Mouse (Mus musculus) cerebellum, postnatal 4 days (tissue): ENCODE measurements around the gene Synpo2.

Source experiments
- DNase-seq, 2 experiments: peaks; one replicate each; pipeline ENCODE4 v3.0.0; 2022; ENCODE audit warnings: low spot score in 2 of 2, mixed read lengths in 1 of 2

Synpo2 gene

DNA sequence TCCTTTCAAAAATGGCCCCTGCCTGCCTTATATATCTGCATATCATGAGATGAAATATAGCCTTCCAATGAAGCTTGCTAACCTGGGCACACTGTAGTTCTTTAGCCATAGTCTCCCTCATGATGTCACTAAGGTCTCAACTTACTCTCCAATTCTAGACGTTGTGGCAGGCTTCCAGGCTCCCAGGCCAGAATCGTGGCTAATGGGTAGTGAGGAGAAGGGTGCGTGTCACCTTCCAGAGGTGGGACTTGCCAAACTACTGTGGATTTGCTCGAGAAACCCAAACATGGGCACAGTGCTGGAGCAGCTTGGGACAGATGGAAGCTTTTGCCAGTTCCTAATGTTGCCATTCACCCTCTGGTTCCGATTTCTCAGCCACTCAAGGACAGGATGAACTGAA lies 69.5 kb downstream of the Synpo2 start:
- DNase-seq, result no peak

DNA sequence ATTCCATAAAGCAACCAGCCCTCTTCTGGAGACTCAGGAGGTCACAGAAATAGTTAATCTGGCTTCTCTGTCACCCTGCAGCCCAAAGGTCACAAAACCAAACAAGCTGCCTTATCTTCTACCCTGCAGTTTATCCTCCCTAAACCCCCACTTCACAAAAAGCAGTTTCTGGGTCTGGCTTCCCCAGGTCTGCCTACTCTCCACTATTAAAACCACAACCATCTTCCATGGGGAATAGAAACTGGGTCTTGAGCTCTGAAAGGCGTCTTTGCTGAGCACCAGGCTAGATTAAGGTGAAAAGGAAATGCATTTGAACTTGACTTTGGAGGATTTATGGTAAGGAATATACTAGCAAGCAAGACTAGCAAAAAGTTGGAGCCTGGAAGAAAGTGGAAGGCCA lies 71.8 kb downstream of the Synpo2 start:
- DNase-seq, result no peak

DNA sequence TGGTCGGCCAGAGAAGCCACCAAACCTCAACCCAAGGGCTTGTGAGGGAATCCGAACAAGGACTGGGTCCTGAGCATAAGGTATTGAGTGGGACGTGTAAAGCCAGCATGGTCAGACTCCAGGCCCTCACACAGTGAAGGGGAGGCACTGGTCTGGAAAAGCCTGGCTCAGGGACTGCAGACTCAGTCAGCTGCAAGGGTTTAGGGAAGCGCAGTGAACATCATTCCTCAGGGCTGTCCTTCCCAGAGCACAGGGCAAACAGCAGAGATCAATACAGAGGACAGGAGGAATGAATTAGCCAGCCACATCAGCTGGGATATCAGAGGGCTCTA lies 72.8 kb downstream of the Synpo2 start:
- no peak for DNase-seq

DNA sequence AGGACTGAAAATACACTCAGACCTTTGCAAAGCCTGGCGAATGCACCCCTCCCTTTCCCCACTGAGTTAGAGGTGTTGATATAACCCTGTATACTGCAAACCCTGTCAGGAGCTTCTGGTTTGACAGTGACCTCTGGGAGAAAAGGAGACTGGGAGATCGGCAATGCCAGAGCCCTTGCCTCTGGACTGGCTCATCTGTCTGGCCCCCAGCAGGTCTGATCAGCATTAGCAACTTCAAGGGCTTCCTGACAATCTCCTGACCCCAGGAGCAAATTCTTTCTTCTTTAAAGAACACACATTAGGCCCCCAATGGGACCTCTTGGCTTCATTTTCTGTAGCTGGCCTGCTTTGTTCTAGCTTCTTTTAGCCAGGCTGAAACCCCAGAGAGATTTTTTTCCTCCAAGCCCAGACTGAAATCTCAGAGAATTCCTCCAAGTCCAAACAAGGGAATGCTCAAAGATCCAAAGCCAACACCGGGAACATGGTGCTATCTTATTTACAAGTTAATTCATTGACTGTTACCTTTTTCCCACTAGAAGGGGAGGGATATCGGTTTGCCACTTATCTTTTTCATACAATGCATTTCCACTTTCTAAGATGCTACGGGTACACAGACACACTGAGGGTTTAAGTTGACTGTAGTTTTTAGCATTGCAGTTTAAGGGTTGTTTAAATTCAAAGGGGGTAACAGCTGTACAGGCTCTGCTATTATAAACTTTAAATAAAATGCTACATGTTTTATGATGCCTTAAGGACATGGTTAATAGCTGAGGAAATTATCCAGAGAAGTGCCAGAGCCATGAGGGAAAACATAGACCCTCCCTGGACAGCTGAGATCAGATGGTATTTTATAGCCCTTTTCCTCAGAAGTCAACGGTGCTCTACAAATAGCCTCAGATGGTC lies 73.4 kb downstream of the Synpo2 start:
- DNase-seq, result no peak

DNA sequence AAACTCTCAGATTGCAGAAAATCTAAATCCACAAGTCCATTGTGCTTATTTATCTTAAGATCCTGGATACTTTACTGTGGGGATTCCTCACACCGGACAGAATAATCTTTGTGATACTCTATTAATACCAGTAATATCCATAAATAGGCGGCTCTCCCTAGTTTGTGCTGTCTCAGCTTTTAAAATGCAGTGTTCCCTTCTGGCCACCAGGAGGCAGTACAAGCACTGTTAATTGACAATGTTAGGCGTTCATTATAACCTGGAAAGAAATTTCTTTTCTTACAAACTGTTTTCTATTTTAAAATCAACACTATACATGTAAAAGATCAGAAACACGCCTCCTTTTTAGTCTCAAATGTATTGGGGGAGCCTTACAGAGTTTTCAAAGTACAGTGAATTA lies 75.2 kb downstream of the Synpo2 start:
- peak in 1 of 2 experiments; percentile 29 for DNase-seq

DNA sequence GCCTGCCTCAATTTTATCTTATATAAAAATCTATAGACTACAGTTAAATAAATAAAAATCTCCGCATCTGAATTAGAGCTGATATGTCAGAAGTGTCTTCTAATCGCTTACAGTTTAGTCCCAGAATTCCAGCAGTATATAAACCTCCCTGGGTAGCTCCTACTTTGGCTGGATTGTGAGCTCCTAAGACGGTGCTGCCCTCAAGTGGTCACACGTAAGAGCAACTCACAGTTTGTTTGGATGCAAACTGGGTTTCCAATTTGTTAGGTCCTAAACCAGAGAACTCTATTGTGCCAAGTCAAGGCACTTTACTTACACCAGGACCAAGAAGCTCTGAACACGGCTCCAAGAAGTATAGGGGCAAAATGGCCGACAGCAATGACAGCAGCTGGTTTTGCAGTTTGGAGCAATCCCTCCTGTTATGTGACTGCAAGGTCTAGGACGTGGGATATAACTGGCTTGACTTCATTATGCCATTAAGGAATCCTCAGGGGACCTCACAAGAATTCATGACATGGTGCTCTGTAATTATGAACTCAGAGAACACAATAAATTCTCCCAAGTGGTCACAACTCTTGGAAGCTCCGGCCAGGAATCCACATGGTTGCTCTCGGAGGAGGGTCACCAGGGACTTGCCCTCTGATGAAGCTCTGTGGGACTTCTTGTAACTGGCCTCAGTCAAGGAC lies 76.7 kb downstream of the Synpo2 start:
- DNase-seq, result peak in 1 of 2 experiments; percentile 49

DNA sequence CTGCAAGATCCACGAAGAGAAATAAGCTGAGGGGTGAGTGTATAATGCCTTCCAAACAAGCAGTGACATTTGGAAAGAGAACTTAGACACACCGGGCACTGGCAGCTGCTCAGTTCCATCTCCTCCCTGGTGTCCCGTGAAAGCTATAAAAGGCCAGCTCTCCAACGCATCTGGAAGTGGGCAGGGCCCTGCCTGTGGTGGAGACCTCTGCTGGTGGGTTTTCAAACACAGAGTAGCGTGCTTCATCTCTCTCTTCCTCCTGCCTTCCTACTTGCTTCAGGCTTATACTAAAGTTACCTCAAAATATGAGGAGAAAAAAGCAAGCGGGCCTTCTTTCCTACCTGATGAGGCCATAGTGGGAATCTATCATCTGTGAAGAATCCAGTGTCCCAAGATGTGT lies 77.4 kb downstream of the Synpo2 start:
- DNase-seq, result no peak

DNA sequence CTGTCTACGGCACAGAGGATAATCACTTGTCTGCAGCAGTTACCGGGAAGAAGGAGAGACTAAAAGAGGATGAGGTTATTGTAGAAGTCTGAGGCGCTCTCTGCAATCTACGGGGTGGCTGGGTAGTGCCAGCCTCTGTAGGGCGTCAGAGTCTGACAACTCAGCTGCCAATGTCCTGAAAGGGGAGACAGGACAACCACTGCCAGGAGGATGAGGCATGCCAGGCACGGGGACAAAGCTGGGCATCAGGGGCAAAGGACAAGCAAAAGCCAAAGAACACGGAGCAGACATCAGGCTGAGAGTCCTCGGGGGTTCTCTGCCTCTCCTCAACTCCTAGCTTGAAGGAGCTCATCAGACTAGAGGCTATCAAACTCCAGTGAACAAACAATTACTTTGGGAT lies 82.6 kb downstream of the Synpo2 start:
- DNase-seq, result no peak

DNA sequence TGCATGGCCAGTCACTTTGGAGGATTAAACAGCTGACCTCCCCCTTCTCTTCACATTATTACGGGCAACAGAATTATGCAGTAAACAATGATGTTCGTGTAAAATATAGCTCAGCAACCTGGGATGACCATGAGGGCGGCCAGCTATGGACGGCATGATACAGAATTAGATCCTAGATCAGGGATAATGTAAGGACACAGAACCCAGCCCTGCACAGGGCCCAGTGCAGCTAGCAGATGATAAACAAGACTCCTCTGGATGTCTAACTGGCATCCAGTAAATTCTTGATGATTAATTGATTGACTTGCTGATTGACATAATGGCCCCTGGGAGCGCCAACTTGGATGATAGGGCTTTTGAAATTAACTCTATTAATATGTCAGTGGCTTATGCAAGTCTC lies 83.0 kb downstream of the Synpo2 start:
- DNase-seq, result no peak

DNA sequence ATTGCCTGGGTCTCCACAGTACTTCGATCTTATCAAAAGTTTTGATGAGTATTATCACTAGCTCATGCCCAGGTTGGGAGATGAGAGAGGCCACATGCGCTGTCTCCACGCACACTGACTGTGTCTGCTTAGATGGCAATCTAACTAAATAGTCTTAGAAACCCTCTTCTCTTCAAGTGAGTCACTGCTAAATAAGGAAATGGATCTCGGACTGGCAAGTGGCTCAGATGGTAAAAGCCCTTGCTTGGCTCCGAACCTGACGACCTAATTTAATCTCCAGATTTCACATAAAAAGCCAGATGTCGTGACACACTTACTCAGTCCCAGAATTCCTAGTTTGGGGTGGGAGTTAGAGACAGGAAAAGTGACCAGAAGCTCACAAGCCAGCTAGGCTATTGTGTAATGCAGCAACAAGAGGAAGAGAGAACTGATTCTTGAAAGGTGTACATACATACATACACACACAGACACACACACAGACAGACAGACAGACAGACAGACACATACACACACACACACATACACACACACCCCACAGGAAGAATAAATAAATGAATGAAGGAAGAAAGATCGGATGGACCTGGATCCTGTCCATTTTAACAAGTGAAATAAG lies 85.3 kb downstream of the Synpo2 start:
- no peak for DNase-seq

DNA sequence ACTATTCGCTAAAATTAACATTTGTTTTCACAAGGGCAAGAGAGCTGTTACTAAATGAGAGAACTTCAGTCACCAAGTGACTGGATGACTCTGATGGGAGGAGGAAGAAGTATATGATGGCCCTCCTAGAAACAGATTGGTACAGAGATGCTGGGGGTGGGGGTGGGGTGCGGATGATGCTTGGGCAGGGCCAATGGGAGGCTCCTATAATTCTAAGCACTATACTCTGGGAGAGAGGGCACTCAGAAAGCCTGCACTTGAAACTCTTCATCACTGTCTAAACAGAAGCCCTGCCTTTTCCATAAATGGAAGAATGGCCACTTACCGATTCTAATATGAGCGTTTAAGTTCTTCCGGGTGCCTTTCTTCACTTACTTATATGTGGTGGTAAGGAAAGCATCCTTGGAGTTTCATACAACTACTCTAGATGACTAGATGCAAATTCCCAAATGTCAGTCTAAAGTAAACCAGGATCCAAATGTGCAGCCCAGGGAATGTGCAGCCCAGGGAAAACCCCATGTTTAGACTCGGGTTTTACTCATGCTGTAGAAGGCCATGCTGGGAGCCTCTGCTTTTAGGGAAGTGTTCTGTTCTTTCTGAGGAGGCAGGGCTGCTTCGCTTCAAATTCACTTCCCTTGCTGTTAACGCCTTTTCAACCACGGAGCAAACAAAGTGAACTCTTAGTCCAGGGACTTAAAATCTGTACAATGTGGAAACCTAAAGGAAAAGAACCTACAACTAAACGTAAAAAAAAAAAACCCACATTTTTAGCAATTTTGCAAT lies 86.4 kb downstream of the Synpo2 start:
- no peak for DNase-seq

DNA sequence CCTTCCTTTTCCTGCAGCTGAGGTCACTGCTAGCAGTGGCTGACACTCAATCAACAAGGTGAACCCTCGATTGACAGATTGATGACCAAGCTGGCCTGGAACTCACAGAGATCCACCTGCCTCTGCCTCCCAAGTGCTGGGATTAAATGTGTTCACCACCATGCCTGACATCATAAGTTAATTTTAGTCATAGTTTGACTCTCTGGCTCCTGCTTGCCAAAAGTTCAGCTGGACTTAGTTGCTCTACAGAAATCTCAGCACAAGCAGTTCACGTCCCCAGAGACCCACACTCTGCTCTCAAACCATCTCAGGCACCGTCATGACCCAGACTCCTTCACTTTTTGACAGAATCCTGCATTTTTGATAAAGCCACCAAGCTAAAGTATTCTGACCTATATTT lies 87.3 kb downstream of the Synpo2 start:
- DNase-seq, result no peak

DNA sequence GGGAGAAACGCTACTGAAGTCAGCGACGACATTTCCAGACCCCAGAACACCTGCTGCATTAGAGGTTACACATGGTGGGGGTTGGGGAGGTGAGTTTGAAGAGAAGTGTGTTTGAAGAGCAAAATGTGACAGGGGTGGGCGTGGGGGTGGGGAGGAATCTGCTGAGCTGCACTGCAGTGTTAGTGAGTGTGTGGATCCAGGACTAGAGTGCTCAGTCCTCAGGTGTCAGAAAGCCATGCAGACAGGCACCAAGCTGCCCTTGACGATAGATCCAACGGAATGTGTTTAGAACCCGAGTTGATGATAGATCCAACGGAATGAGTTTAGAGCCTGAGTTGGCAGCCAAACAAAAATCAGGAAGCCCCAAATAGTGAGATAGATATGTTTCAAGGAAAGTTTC lies 89.4 kb downstream of the Synpo2 start:
- no peak for DNase-seq

DNA sequence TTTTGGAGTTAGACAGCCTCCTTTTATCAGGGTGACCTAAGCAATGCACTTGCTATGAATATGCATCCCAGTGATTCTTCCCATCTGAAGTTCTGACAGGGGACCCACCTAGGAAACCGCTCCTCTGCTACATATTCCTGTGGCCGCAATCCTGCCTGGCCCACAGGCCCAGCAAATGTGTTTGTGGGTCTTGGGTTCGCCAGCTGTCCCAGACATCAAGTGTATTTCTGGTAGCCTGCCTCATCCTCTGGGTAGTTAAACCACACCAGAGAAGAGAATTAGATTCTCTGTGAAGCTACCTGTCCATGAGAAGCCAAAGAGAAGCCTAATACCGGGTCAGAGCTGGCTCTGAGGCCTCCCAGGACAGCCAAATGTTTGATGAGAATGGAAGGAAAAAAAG lies 90.0 kb downstream of the Synpo2 start:
- no peak for DNase-seq

DNA sequence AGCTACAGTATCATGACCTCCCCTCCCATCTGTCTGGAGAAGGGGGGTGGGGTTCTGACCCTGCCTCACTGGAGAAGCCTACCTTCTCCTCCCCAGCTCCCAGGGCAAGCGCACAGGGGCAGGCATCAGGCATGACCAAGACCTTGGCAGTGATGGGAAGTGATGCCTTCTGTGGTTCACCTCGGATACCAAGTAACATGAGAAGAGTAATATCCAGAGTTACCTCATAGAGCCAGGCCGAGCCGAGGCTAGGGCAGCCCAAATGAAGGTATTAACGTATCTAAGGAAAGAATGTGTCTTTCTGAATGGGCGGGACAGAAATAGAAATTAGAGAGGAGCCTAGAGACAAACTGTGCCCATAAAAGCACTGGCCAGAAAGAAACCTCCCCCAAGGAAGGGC lies 92.5 kb downstream of the Synpo2 start:
- no peak for DNase-seq

DNA sequence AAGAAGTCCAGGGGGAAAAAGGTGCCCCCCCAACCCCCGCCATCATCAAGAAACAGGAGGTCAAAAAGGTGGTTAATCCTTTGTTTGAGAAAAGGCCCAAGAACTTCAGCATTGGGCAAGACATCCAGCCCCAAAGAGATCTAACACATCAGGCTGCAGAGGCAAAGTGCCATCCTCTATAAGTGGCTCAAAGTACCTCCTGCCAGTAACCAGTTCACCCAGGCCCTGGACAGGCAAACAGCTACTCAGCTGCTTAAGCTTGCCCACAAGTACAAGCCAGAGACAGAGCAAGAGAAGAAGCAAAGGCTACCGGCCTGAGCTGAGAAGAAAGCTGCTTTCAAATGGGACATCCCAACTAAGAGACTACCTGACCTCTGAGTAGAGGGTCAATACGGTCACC lies 93.7 kb downstream of the Synpo2 start:
- no peak for DNase-seq

DNA sequence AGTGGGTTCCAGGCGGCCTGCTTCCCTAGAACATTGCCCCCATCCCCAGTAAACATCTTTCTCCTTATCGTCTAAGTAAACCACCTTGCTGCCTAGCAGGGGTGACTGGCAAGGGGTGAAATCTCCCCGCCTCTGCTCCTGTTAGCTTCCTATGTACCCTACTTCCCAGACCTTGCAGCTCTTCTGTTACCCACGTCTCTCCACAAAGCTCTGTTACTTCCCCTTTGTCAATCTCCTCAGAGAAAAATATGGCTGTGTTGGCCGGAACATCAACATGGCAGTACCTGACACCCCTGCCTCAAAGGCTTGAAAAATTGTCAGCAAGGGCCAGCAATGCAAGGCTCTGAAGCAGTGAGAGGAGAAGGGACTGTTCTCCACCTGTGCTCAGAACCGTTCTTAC lies 94.9 kb downstream of the Synpo2 start:
- DNase-seq, result no peak

DNA sequence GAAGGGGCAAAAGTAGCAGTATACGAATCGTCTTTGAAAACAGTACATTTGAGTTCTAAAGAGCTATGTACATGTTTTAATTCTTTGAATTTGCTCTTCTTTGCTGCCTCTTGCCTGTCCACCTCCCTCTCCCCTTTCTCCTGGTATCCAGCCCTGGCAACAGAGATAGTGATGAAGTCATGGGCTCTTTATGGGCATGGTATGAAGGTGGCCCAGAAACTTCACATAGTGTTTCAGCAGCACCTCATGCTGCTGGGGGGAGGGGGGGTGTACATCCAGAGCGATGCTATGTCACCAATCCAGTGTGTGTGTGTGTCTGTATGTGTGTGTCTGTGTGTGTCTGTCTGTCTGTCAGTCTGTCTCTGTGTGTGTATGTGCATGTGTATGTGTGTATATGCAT lies 95.8 kb downstream of the Synpo2 start:
- DNase-seq, result no peak

DNA sequence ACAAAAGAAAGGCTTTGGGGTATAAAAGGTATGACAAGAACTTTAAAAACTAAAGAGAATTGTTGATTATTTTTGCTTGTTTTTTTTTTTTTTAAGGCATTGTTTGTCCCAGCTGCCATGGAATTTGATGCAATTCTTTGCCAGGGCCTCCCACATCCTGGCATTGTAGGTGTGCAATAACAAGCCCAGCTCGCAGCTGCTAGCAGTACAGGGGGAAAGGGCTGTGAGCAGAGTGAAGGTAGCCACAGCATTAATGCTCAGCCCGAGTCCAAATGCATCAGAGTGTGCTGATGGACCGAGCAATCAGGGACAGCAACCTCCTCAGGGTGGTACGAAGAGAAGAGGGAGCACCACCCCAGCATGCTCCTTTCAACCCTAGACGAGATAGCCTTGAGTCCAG lies 96.3 kb downstream of the Synpo2 start:
- no peak for DNase-seq

DNA sequence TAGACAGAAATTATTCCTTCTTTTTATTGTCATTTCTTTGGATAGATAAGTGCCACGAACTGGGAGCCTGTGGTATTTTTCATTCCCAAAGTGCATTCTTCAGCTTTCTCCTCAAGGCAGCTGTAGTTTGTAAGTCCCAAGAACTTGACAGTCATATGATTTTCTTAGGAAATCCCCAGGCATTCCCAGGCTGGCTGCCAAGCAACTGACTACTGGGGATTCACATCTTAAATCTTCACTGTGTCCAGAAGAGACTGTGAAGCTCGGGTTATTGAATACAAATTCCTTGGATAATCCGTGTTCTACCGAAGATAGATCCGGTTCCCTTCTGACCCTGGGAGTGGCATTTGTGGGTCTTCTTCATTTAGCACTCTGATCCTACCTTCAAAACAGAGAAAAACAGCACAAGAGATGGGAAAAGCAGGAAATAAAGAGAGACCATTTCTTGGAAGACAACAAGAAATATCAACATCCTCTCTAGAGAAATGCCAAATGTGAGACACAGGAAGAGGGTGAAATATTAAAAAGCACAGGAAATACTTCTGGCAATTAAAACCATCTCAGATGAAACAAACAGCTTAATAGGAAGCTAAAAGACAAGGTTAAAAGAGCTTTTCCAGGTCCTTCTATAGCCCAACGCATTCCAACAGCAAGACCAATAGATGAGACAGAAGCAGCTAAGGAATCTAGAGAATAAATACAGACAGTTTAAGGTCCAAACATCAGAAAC lies 97.5 kb downstream of the Synpo2 start:
- DNase-seq, result no peak

DNA sequence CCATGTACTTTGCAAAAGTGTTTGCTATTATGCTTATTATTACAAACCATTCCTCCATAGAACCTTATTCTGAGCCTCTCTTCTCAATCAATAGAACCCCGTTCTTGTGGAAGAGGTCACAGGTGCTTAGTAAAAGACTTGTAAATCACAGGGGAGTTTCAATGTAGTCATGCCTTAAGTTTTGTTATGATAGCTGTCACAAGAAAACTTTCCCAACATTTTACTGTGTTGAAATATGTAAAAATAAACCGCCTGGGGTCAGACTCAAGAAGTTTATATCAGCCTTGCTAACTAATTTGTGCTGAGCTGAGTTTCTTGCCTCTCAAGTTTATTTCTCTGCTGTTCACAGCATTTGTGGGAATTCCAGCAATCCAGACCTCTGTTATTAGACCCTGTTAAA lies 103.8 kb downstream of the Synpo2 start:
- no peak for DNase-seq
